9 mouse cellular contexts compared by ENCODE assay signal in genomic region chr19:8941136-8941514, GRCm38 (mm10). TPM values are rescaled to one million over a fixed set of nuclear protein-coding genes. Genes with fewer than 3 reads are reported as not detected.
DNase-seq lines count a peak whose midpoint lies in the region; ATAC-seq and TF ChIP-seq lines count a peak whose summit lies in the region.
"Had no signal": no experiment of that assay in that cellular context is flagged by ENCODE, and none has a peak within 500 bp of the region (broad histone marks: within the 10 kb centered on the region; RNA-seq: fewer than 3 reads in every experiment).

No protein-coding gene starts in this region.

- peak overlapping the region; percentile 83 for H3K9ac ChIP-seq in forebrain, embryonic 12.5 days
- H3K9ac ChIP-seq in liver, embryonic 13.5 days, result peak overlapping the region; percentile 100

- H3K36me3 ChIP-seq in heart, embryonic 10.5 days, result peaks cover 54% of the 10 kb centered on the region
- H3K36me3 ChIP-seq in C2C12 (ENCODE audit: control insufficient read depth, insufficient read depth), result peaks cover 75% of the 10 kb centered on the region
- H3K36me3 ChIP-seq in forebrain, embryonic 12.5 days (replicated peaks), result peaks cover 28% of the 10 kb centered on the region
- H3K36me3 ChIP-seq in liver, embryonic 13.5 days, result peaks cover 67% of the 10 kb centered on the region

- H3K9me3 ChIP-seq in heart, embryonic 10.5 days, result no peaks in the 10 kb centered on the region
- H3K9me3 ChIP-seq in forebrain, embryonic 12.5 days, result no peaks in the 10 kb centered on the region
- no peaks in the 10 kb centered on the region for H3K9me3 ChIP-seq in liver, embryonic 13.5 days (replicated peaks)

- ATAC-seq in forebrain, embryonic 12.5 days (ENCODE audit: low FRiP score), result peak; percentile 37
- no peak; the same call in 1 of the 2 replicates for ATAC-seq in liver, embryonic 13.5 days (ENCODE audit: low read depth)

- H3K4me2 ChIP-seq in forebrain, embryonic 12.5 days, result peak overlapping the region; percentile 69
- H3K4me2 ChIP-seq in liver, embryonic 13.5 days, result peak overlapping the region; percentile 78

- WGBS in heart, embryonic 10.5 days, result 41% methylated on average over 10 of the region's 10 CpGs
- WGBS in forebrain, embryonic 12.5 days, result 36% methylated on average over 10 of the region's 10 CpGs
- WGBS in liver, embryonic 13.5 days (ENCODE audit: insufficient replicate concordance), result 41% methylated on average over 10 of the region's 10 CpGs

- peak overlapping the region; percentile 99 for H3K27ac ChIP-seq in heart, embryonic 10.5 days
- peak overlapping the region; percentile 94 for H3K27ac ChIP-seq in forebrain, embryonic 12.5 days
- H3K27ac ChIP-seq in liver, embryonic 13.5 days, result peak overlapping the region; percentile 98

- intact Hi-C loops in heart, postnatal 14 days (cut with DNase I), result loop anchor here (5.0 kb wide), 1 partner anchor 54 kb away; the partner anchor contains the start of genes 1810009A15Rik and Gm49416
- intact Hi-C loops in left cerebral cortex, postnatal 4 days (cut with DNase I), result loop anchor here (10.0 kb wide), 1 partner anchor 106 kb away; the partner anchor contains the start of genes Bscl2 and Gng3

- H3K4me1 ChIP-seq in heart, embryonic 10.5 days, result peaks cover 26% of the 10 kb centered on the region
- H3K4me1 ChIP-seq in forebrain, embryonic 12.5 days, result peaks cover 38% of the 10 kb centered on the region
- H3K4me1 ChIP-seq in liver, embryonic 13.5 days (replicated peaks), result peaks cover 50% of the 10 kb centered on the region

- no peak for TF ChIP-seq CTCF in C2C12 (IDR thresholded peaks at IDR 0.05; ENCODE audit: control insufficient read depth, insufficient read depth, insufficient read length)

- H3K4me3 ChIP-seq in heart, embryonic 10.5 days, result peak overlapping the region; percentile 98
- peak overlapping the region; percentile 16 for H3K4me3 ChIP-seq in C2C12 (ENCODE audit: insufficient read depth, poor library complexity, severe bottlenecking)
- H3K4me3 ChIP-seq in forebrain, embryonic 12.5 days (replicated peaks), result peak overlapping the region; percentile 72
- H3K4me3 ChIP-seq in liver, embryonic 13.5 days (replicated peaks), result peak overlapping the region; percentile 98

- peak; percentile 76 for DNase-seq in heart, embryonic 10.5 days (ENCODE audit: low spot score)
- DNase-seq in heart, postnatal 14 days, result no peak
- no peak for DNase-seq in liver, embryonic 13.5 days
- no peak for DNase-seq in ovary, postnatal 10 days (ENCODE audit: low spot score)
- DNase-seq in left cerebral cortex, postnatal 4 days, result no peak
- no peak for DNase-seq in adrenal gland, postnatal 14 days

- peaks cover 51% of the 10 kb centered on the region for H3K79me2 ChIP-seq in C2C12 (ENCODE audit: control insufficient read depth, insufficient read depth)

- H3ac ChIP-seq in C2C12 (ENCODE audit: control insufficient read depth, insufficient read length, low read depth), result peak overlapping the region; percentile 43

- no peaks in the 10 kb centered on the region for H3K27me3 ChIP-seq in heart, embryonic 10.5 days (ENCODE audit: insufficient read depth, poor library complexity, severe bottlenecking)
- no peaks in the 10 kb centered on the region for H3K27me3 ChIP-seq in C2C12 (ENCODE audit: control insufficient read depth, insufficient read depth, insufficient read length)
- no peaks in the 10 kb centered on the region for H3K27me3 ChIP-seq in forebrain, embryonic 12.5 days
- H3K27me3 ChIP-seq in liver, embryonic 13.5 days, result no peaks in the 10 kb centered on the region
- H3K27me3 ChIP-seq: Patski had no signal

- peaks cover 32% of the 10 kb centered on the region for H3K79me3 ChIP-seq in C2C12 (ENCODE audit: low read depth)

TF ChIP-seq in C2C12, 6 proteins besides CTCF, POLR2A, EP300 and RAD21:
- TF ChIP-seq CEBPB (IDR thresholded peaks at IDR 0.05; ENCODE audit: low read depth), result no peak
- no peak for TF ChIP-seq MYOG (IDR thresholded peaks at IDR 0.05; ENCODE audit: control insufficient read depth, extremely low read depth, insufficient read length)
- no peak for TF ChIP-seq MAX (IDR thresholded peaks at IDR 0.05)
- no peak for TF ChIP-seq MYOD1 (IDR thresholded peaks at IDR 0.05; ENCODE audit: control insufficient read depth, insufficient read length, low read depth)
- no peak for TF ChIP-seq USF1 (IDR thresholded peaks at IDR 0.05; ENCODE audit: low read depth)
- no peak for TF ChIP-seq FOSL1 (IDR thresholded peaks at IDR 0.05; ENCODE audit: insufficient read depth, low read length, poor library complexity, severe bottlenecking)
TF ChIP-seq in C2C12: peak in this region for 0.

RNA-seq across cellular contexts. Expression of gene Mta2, which starts 0.6 kb away (rescaled TPM):
- 113 and 140 TPM in 2 replicates for polyA plus RNA-seq in heart, embryonic 10.5 days (2016; fragmentation: Nextera tagmentation; extraction: Ambion mirVana)
- 10 to 100 TPM; 42.1 to 44.8 TPM for total RNA-seq in heart, postnatal 14 days (2021)
- polyA plus RNA-seq in C2C12 (2012; fragmentation: generic; extraction: Trizol), result 109 TPM
- polyA plus RNA-seq in forebrain, embryonic 12.5 days (2016; fragmentation: Nextera tagmentation; extraction: Ambion mirVana), result 193 and 206 TPM in 2 replicates
- polyA plus RNA-seq in liver, embryonic 13.5 days (2015; fragmentation: Nextera tagmentation; extraction: Ambion mirVana), result 99.5 and 114 TPM in 2 replicates
- total RNA-seq in left cerebral cortex, postnatal 4 days (2021), result 10 to 100 TPM; 75.4 to 79.6 TPM
- 93.1 and 105 TPM in 2 replicates for total RNA-seq in adrenal gland, postnatal 14 days (2021)

RNA-seq across cellular contexts. Expression of gene Eml3, which starts 11.8 kb away (rescaled TPM):
- 17.4 and 24.4 TPM in 2 replicates for polyA plus RNA-seq in heart, embryonic 10.5 days (2016; fragmentation: Nextera tagmentation; extraction: Ambion mirVana)
- 10 to 100 TPM; 12.5 to 16.2 TPM for total RNA-seq in heart, postnatal 14 days (2021)
- 28.7 TPM for polyA plus RNA-seq in C2C12 (2012; fragmentation: generic; extraction: Trizol)
- polyA plus RNA-seq in forebrain, embryonic 12.5 days (2016; fragmentation: Nextera tagmentation; extraction: Ambion mirVana), result 13.2 and 13.8 TPM in 2 replicates
- 14.4 and 15.2 TPM in 2 replicates for polyA plus RNA-seq in liver, embryonic 13.5 days (2015; fragmentation: Nextera tagmentation; extraction: Ambion mirVana)
- 10 to 100 TPM in 1 of 2 experiments, 1 to 10 TPM in 1; 9.4 to 11.6 TPM for total RNA-seq in left cerebral cortex, postnatal 4 days (2021)
- 45.4 and 49.5 TPM in 2 replicates for total RNA-seq in adrenal gland, postnatal 14 days (2021)

RNA-seq across cellular contexts. Expression of gene Rom1, which starts 12.0 kb away (rescaled TPM):
- polyA plus RNA-seq in heart, embryonic 10.5 days (2016; fragmentation: Nextera tagmentation; extraction: Ambion mirVana), result 3.2 and 5.2 TPM in 2 replicates
- total RNA-seq in heart, postnatal 14 days (2021), result 10 to 100 TPM; 12.4 to 12.7 TPM
- 10.4 TPM for polyA plus RNA-seq in C2C12 (2012; fragmentation: generic; extraction: Trizol)
- 1.3 and 2.5 TPM in 2 replicates for polyA plus RNA-seq in forebrain, embryonic 12.5 days (2016; fragmentation: Nextera tagmentation; extraction: Ambion mirVana)
- 2.7 and 2.8 TPM in 2 replicates for polyA plus RNA-seq in liver, embryonic 13.5 days (2015; fragmentation: Nextera tagmentation; extraction: Ambion mirVana)
- 1 to 10 TPM; 1.4 to 1.7 TPM for total RNA-seq in left cerebral cortex, postnatal 4 days (2021)
- 25.7 and 33.3 TPM in 2 replicates for total RNA-seq in adrenal gland, postnatal 14 days (2021)

RNA-seq across cellular contexts. Expression of gene Tut1, which starts 12.5 kb away (rescaled TPM):
- 25.7 and 32.8 TPM in 2 replicates for polyA plus RNA-seq in heart, embryonic 10.5 days (2016; fragmentation: Nextera tagmentation; extraction: Ambion mirVana)
- total RNA-seq in heart, postnatal 14 days (2021), result 1 to 10 TPM; 7.6 TPM
- 24.2 TPM for polyA plus RNA-seq in C2C12 (2012; fragmentation: generic; extraction: Trizol)
- 36.9 and 37.0 TPM in 2 replicates for polyA plus RNA-seq in forebrain, embryonic 12.5 days (2016; fragmentation: Nextera tagmentation; extraction: Ambion mirVana)
- 18.7 and 20.2 TPM in 2 replicates for polyA plus RNA-seq in liver, embryonic 13.5 days (2015; fragmentation: Nextera tagmentation; extraction: Ambion mirVana)
- 10 to 100 TPM; 17.5 to 20.0 TPM for total RNA-seq in left cerebral cortex, postnatal 4 days (2021)
- total RNA-seq in adrenal gland, postnatal 14 days (2021), result 20.2 and 21.7 TPM in 2 replicates

RNA-seq across cellular contexts. Expression of gene B3gat3, which starts 21.0 kb away (rescaled TPM):
- polyA plus RNA-seq in heart, embryonic 10.5 days (2016; fragmentation: Nextera tagmentation; extraction: Ambion mirVana), result 52.0 and 57.9 TPM in 2 replicates
- total RNA-seq in heart, postnatal 14 days (2021), result 10 to 100 TPM; 37.1 to 38.0 TPM
- polyA plus RNA-seq in C2C12 (2012; fragmentation: generic; extraction: Trizol), result 60.1 TPM
- 64.4 and 64.8 TPM in 2 replicates for polyA plus RNA-seq in forebrain, embryonic 12.5 days (2016; fragmentation: Nextera tagmentation; extraction: Ambion mirVana)
- 20.1 and 22.8 TPM in 2 replicates for polyA plus RNA-seq in liver, embryonic 13.5 days (2015; fragmentation: Nextera tagmentation; extraction: Ambion mirVana)
- total RNA-seq in left cerebral cortex, postnatal 4 days (2021), result 100 to 1,000 TPM; 109 to 115 TPM
- total RNA-seq in adrenal gland, postnatal 14 days (2021), result 52.1 and 53.8 TPM in 2 replicates

Comparison
In these comparisons a context has a peak if more than half of its experiments do, and no peak if none do; other contexts are left out.
1. H3K4me3 ChIP-seq: peak in every context shown above with its lines; median percentile 98 in heart, embryonic 10.5 days; 98 in liver, embryonic 13.5 days; 72 in forebrain, embryonic 12.5 days; 16 in C2C12.